Mouse (Mus musculus): ENCODE measurements at regions not wholly inside any gene's neighbourhood (a gene's known extent, or its start where the extent isn't known, plus 50 kb on each side); places are given as distances from the start of the nearest gene placed in this dataset.

DNA sequence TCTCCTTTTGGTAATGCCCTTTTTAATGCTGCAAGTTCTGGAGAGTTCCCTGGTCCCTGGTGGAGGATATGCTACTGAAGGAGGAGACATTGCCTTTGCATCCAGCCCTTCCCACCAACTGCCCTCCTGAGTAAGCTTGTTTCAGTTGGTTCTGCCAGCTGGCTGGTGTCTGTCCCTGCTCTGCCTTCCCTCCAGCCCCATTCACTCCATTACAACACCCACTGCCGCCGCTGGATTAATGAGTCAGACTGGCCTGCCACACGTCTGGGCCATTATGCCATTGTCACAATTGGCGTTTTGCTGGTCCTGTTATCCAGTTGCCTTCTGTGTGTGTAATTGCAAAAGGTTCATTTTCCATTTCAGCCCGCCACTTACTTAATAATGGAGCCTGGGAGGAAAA is 728.6 kb upstream of the Lrrc6 start:
- H3K4me1 ChIP-seq (ENCODE audit: control insufficient read depth in 1 of 2, insufficient read depth in 2 of 2): no peaks in the 10 kb centered on the region
- no peaks in the 10 kb centered on the region for H3K36me3 ChIP-seq (replicated peaks in 1 of 2; ENCODE audit: control insufficient read depth in 1 of 2, insufficient read depth in 1 of 2, low read length in 1 of 2)
- no peak overlapping the region for H3K9ac ChIP-seq (ENCODE audit: insufficient read depth, low read depth)
- H3K27me3 ChIP-seq (replicated peaks): peaks cover 4% of the 10 kb centered on the region
- H3K27ac ChIP-seq (ENCODE audit: insufficient read depth, low read depth): no peak overlapping the region
- H3K4me3 ChIP-seq (replicated peaks in 1 of 3; ENCODE audit: low read depth in 2 of 3, low read length in 2 of 3, poor library complexity in 1 of 3): no peak overlapping the region
- dilution Hi-C loops (cut with MboI; ENCODE audit: extremely low pct_ligation_motif_present, extremely low pct_unique_long_range_greater_than_20kb, low sequenced_read_pairs) (no loop called here), in situ Hi-C loops (cut with MboI; ENCODE audit: low pct_ligation_motif_present, low pct_unique_long_range_greater_than_20kb, low sequenced_read_pairs) (no loop called here)
- no peaks in the 10 kb centered on the region for H3K9me3 ChIP-seq (replicated peaks; ENCODE audit: low read length)
- no peak for DNase-seq (ENCODE audit: extremely low read depth)
- TF ChIP-seq ZC3H11A (IDR thresholded peaks at IDR 0.05; ENCODE audit: low read depth, low read length) (no peak), NELFE (IDR thresholded peaks at IDR 0.05; ENCODE audit: low read depth, low read length) (no peak), MEF2A (IDR thresholded peaks at IDR 0.05; ENCODE audit: borderline replicate concordance, low read depth, low read length) (no peak), ETS1 (conservative IDR thresholded peaks at IDR 0.05; ENCODE audit: low read depth, low read length) (no peak), USF2 (conservative IDR thresholded peaks at IDR 0.05; ENCODE audit: low read depth, low read length) (no peak), ELF1 (IDR thresholded peaks at IDR 0.05; ENCODE audit: low read depth, low read length) (no peak), JUN (IDR thresholded peaks at IDR 0.05; ENCODE audit: insufficient read depth, low read depth, low read length) (no peak), EP300 (IDR thresholded peaks at IDR 0.05; ENCODE audit: low read length) (no peak), MAX (IDR thresholded peaks at IDR 0.05; ENCODE audit: low read length) (no peak), USF1 (IDR thresholded peaks at IDR 0.05; ENCODE audit: low read depth, low read length) (no peak), SIN3A (IDR thresholded peaks at IDR 0.05; ENCODE audit: low read length) (no peak), SMC3 (IDR thresholded peaks at IDR 0.05; ENCODE audit: low read depth, low read length) (no peak), GABPA (IDR thresholded peaks at IDR 0.05; ENCODE audit: insufficient replicate concordance, low read depth, low read length) (no peak)
- H3K79me2 ChIP-seq (replicated peaks; ENCODE audit: control insufficient read depth, extremely low read depth, insufficient read depth, poor library complexity, severe bottlenecking): no peaks in the 10 kb centered on the region
- no peak overlapping the region for H3K4me2 ChIP-seq (ENCODE audit: insufficient read depth, low read depth, poor library complexity, severe bottlenecking)

DNA sequence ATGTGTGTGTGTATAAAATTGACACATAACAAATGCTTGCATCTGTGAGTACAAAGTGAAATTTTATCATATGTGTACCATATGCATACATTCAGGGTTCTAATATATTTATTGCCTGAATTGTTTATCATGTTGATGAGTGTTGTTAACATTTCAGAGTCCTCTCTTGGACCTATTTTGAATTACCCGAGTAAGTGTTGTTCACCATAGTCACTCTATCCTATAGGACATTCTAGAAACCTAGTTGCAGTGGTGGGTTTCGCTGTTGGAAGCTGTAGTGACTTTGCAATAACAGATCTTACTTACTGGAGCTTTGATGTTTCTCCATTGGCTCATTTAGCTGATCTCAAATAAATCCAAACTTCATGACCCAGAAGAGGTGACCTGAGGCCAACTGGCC is 727.9 kb upstream of the Lrrc6 start:
- Histone ChIP-seq H3K36me3 (replicated peaks in 1 of 2; ENCODE audit: control insufficient read depth in 1 of 2, insufficient read depth in 1 of 2, low read length in 1 of 2) (no peaks in the 10 kb centered on the region), H3K27me3 (replicated peaks) (peaks cover 4% of the 10 kb centered on the region), H3K4me2 (ENCODE audit: insufficient read depth, low read depth, poor library complexity, severe bottlenecking) (no peak overlapping the region), H3K27ac (ENCODE audit: insufficient read depth, low read depth) (no peak overlapping the region), H3K4me3 (replicated peaks in 1 of 3; ENCODE audit: low read depth in 2 of 3, low read length in 2 of 3, poor library complexity in 1 of 3) (no peak overlapping the region), H3K79me2 (replicated peaks; ENCODE audit: control insufficient read depth, extremely low read depth, insufficient read depth, poor library complexity, severe bottlenecking) (no peaks in the 10 kb centered on the region), H3K9me3 (replicated peaks; ENCODE audit: low read length) (no peaks in the 10 kb centered on the region), H3K4me1 (ENCODE audit: control insufficient read depth in 1 of 2, insufficient read depth in 2 of 2) (no peaks in the 10 kb centered on the region), H3K9ac (ENCODE audit: insufficient read depth, low read depth) (no peak overlapping the region)
- dilution Hi-C loops (cut with MboI; ENCODE audit: extremely low pct_ligation_motif_present, extremely low pct_unique_long_range_greater_than_20kb, low sequenced_read_pairs): no loop called here
- no peak for TF ChIP-seq TBP (conservative IDR thresholded peaks at IDR 0.05; ENCODE audit: low read depth, low read length)
- no peak for TF ChIP-seq NELFE (IDR thresholded peaks at IDR 0.05; ENCODE audit: low read depth, low read length)
- TF ChIP-seq ZKSCAN1 (IDR thresholded peaks at IDR 0.05; ENCODE audit: borderline replicate concordance, low read depth, low read length): no peak
- no peak for TF ChIP-seq BHLHE40 (IDR thresholded peaks at IDR 0.05; ENCODE audit: low read depth, low read length)
- TF ChIP-seq JUND (conservative IDR thresholded peaks at IDR 0.05; ENCODE audit: low read depth, low read length): no peak
- TF ChIP-seq EP300 (IDR thresholded peaks at IDR 0.05; ENCODE audit: low read length): no peak
- TF ChIP-seq ELF1 (IDR thresholded peaks at IDR 0.05; ENCODE audit: low read depth, low read length): no peak
- no peak for TF ChIP-seq TCF12 (IDR thresholded peaks at IDR 0.05; ENCODE audit: low read depth, low read length)
- TF ChIP-seq POLR2A (IDR thresholded peaks at IDR 0.05; ENCODE audit: low read depth, low read length): no peak
- TF ChIP-seq POLR2AphosphoS2 (IDR thresholded peaks at IDR 0.05; ENCODE audit: low read depth, low read length): no peak
- no peak for TF ChIP-seq KAT2A (IDR thresholded peaks at IDR 0.05; ENCODE audit: insufficient replicate concordance, low read length)
- no peak for TF ChIP-seq SMC3 (IDR thresholded peaks at IDR 0.05; ENCODE audit: low read depth, low read length)
- TF ChIP-seq MAX (IDR thresholded peaks at IDR 0.05; ENCODE audit: low read length): no peak
- TF ChIP-seq JUN (IDR thresholded peaks at IDR 0.05; ENCODE audit: insufficient read depth, low read depth, low read length): no peak
- no peak for TF ChIP-seq UBTF (IDR thresholded peaks at IDR 0.05; ENCODE audit: low read depth, low read length)
- in situ Hi-C loops (cut with MboI; ENCODE audit: low pct_ligation_motif_present, low pct_unique_long_range_greater_than_20kb, low sequenced_read_pairs): no loop called here
- no peak for DNase-seq (ENCODE audit: extremely low read depth)

All from CH12.LX (cell line).